Mouse (Mus musculus) megakaryocyte-erythroid progenitor cell, adult 5 weeks (primary cell): Measurements from ENCODE around the gene Ubqln5. TPM values are rescaled to one million over a fixed set of nuclear protein-coding genes. Genes with fewer than 3 reads are reported as not detected.

Experiments used
- polyA plus RNA-seq: library from polyadenylated mRNA; stranded (reverse); fragments of >175 nt; gene quantifications from 2 replicates; pipeline ENCODE4 v1.2.3, GENCODE M21; 2012

Ubqln5 gene
- polyA plus RNA-seq = 0.03 TPM in 1 of 2 replicates, not detected in the other

GRCm38 (mm10) chr7:104129726-104130125 is at the start of gene Ubqln5:
TSS of gene Ubqln5 (minus strand) at chr7:104129826.

DNA sequence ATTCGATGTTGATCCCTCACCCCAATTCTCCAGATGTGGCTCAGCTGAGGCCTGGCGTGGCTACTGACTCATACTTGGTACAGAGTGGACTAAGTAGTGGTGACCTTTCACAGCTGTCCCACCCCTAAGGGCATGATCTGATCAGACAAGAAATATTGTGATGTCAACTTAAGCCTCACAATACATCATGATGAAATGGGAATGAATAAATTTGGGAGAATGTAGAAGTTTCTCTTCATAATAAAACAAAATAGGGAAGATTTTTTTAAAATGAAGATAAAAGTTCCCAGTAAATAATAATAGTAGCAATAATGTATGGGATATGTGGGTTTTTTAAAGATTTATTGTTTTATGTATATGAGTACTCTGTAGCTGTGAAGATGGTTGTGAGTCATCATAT is 20.8 kb upstream of the Ubqln5 start, which contains the start of gene Ubqlnl:
Gene Ubqlnl (minus strand): TSS at position 101 of the 400 bp plus-strand sequence.

DNA sequence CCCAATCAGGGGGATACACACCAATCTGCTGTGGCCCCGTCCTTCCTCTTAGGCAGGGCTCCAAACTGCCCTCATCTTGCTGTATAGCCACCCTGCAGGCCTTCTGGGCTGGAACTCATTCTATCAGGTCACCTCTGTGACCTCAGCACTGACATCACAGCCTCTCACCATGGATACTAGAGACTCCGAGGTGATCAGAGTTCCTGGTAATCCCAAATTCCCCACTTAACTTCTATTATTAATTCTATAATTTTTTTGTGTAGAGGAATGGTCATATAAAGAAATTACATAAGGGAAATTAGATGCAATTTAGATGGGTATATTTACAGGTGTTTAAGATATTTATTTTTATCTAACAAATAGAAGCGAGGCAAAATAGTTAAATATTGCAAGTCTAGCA is 13.6 kb upstream of the Ubqln5 start, which contains the start of gene Ubqln3:
Gene Ubqln3 (minus strand): TSS at position 101 of the 400 bp plus-strand sequence.

DNA sequence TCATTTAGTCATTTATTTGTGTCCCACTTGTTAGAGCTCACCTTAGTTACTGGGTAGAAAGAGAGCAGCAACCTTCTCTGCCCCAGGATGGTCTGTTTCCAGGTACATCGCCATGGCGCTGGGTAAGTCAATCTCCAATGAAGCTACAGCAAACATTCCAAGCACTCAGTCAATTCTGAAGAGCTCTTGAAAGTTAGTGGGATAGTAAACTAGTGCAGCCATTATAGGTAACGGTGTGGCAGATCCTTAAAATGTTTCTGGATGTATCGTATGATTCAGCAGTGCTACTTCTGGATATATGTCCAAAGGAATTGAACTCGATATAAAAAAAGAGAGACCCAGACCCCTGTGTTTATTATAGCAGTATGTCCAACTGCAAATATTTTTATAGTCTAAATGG is 7.7 kb upstream of the Ubqln5 start, which contains the start of gene Olfr643:
Gene Olfr643 (minus strand): TSS at position 101 of the 400 bp plus-strand sequence.

GRCm38 (mm10) chr7:104104757-104104972 is 25.0 kb downstream of the Ubqln5 start, which contains the start of gene Olfr646:
TSS of gene Olfr646 (plus strand) at chr7:104104873.

DNA sequence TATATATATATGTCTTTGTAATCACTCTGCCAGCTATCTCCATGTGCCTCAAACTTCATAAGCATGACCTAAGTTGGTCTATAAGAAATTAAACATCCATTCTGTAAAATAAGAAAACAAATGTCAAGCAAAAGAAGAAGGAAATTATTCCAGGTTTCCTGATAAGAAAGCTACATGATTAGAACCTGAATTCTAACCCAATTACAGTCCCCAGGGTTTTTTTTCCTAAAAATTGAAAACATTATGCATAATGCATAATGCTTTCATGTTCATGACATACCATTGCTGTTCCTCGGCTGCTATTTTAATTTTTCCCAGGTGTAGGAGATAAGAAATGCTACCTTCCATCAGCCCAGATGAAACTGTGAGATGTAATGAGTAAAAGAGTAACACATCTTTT is 44.3 kb downstream of the Ubqln5 start, which contains the start of gene Olfr645:
Gene Olfr645 (minus strand): TSS at position 101 of the 400 bp plus-strand sequence.

Other genes with a start within 250 kb of the Ubqln5 start
- gene Olfr66, start 243.6 kb downstream of the Ubqln5 start, polyA plus RNA-seq = not detected in 2 replicates
- gene Olfr64, start 235.3 kb downstream of the Ubqln5 start, polyA plus RNA-seq = 0.02 TPM in 1 of 2 replicates, not detected in the other
- gene Olfr65, start 226.3 kb downstream of the Ubqln5 start, polyA plus RNA-seq = not detected in 2 replicates
- gene Olfr631, start 201.0 kb downstream of the Ubqln5 start, polyA plus RNA-seq = not detected in 2 replicates
- not detected in 2 replicates for gene Olfr632, start 195.5 kb downstream of the Ubqln5 start, polyA plus RNA-seq
- not detected in 2 replicates for gene Olfr633, start 185.4 kb downstream of the Ubqln5 start, polyA plus RNA-seq
- gene Olfr635, start 158.7 kb downstream of the Ubqln5 start, polyA plus RNA-seq = 0.01 TPM in 1 of 2 replicates, not detected in the other
- gene Olfr638, start 131.1 kb downstream of the Ubqln5 start, polyA plus RNA-seq = not detected in 2 replicates
- 0.01 TPM in 1 of 2 replicates, not detected in the other for gene Olfr639, start 112.5 kb downstream of the Ubqln5 start, polyA plus RNA-seq
- not detected in 2 replicates for gene Olfr640, start 104.3 kb downstream of the Ubqln5 start, polyA plus RNA-seq
- gene Olfr641, start 94.4 kb downstream of the Ubqln5 start, polyA plus RNA-seq = not detected in 2 replicates
- gene Olfr642, start 77.2 kb downstream of the Ubqln5 start, polyA plus RNA-seq = not detected in 2 replicates
- not detected in 2 replicates for gene 4930516K23Rik, start 68.4 kb downstream of the Ubqln5 start, polyA plus RNA-seq
- gene Olfr644, start 58.0 kb downstream of the Ubqln5 start, polyA plus RNA-seq = not detected in 2 replicates
- not detected in 2 replicates for gene Olfr645, start 44.4 kb downstream of the Ubqln5 start, polyA plus RNA-seq
- gene Olfr646, start 25.0 kb downstream of the Ubqln5 start, polyA plus RNA-seq = 0.02 TPM in 1 of 2 replicates, not detected in the other
- gene Olfr643, start 7.6 kb upstream of the Ubqln5 start, polyA plus RNA-seq = not detected in 2 replicates
- not detected in 2 replicates for gene Ubqln3, start 13.5 kb upstream of the Ubqln5 start, polyA plus RNA-seq
- not detected in 2 replicates for gene Ubqlnl, start 20.7 kb upstream of the Ubqln5 start, polyA plus RNA-seq
- gene Olfm5, start 35.0 kb upstream of the Ubqln5 start, polyA plus RNA-seq = not detected in 2 replicates
- gene Olfr648, start 53.6 kb upstream of the Ubqln5 start, polyA plus RNA-seq = not detected in 2 replicates
- not detected in 2 replicates for gene Olfr649, start 66.2 kb upstream of the Ubqln5 start, polyA plus RNA-seq
- gene Trim6, start 89.0 kb upstream of the Ubqln5 start, polyA plus RNA-seq = 0.40 and 1.2 TPM in 2 replicates
- gene Trim34a, start 114.6 kb upstream of the Ubqln5 start, polyA plus RNA-seq = 0.38 and 0.74 TPM in 2 replicates
- gene Trim5, start 158.3 kb upstream of the Ubqln5 start, polyA plus RNA-seq = 0.14 and 0.16 TPM in 2 replicates
- gene Trim12a, start 185.6 kb upstream of the Ubqln5 start, polyA plus RNA-seq = 2.4 and 3.0 TPM in 2 replicates
- gene Trim34b, start 199.6 kb upstream of the Ubqln5 start, polyA plus RNA-seq = not detected in 2 replicates
- 0.45 and 0.74 TPM in 2 replicates for gene Trim12c, start 223.5 kb upstream of the Ubqln5 start, polyA plus RNA-seq
- 0.12 TPM in 1 of 2 replicates, not detected in the other for gene Trim30b, start 240.1 kb upstream of the Ubqln5 start, polyA plus RNA-seq